Comparison of ENCODE assay signal across 20 mouse cellular contexts in genomic region chr7:129281966-129282365, GRCm38 (mm10). TPM values are rescaled to one million over a fixed set of nuclear protein-coding genes. Genes with fewer than 3 reads are reported as not detected.
"Had no signal": no experiment of that assay in that cellular context is flagged by ENCODE, and none has a peak within 500 bp of the region (broad histone marks: within the 10 kb centered on the region; RNA-seq: fewer than 3 reads in every experiment).

No protein-coding gene starts in this region.

- H3K9ac ChIP-seq: neural tube, embryonic 13.5 days; neural tube, embryonic 15.5 days; stomach, embryonic 15.5 days had no signal

- H3K4me1 ChIP-seq: neural tube, embryonic 13.5 days; neural tube, embryonic 15.5 days; stomach, embryonic 15.5 days had no signal

- DNase-seq: retina, postnatal 1 day; right cerebral cortex, adult 18-20 months; right cerebral cortex, postnatal 14 days; right cerebral cortex, postnatal 25 days; right cerebral cortex, postnatal 4 days; spleen, adult 18-20 months; thymus, adult 18-20 months; thymus, adult 2 months; thymus, postnatal 14 days; thymus, postnatal 25 days; thymus, postnatal 36 days; thymus, postnatal 4 days had no signal

- H3K27ac ChIP-seq: neural tube, embryonic 13.5 days; neural tube, embryonic 15.5 days; stomach, embryonic 15.5 days; stomach, postnatal 0 days had no signal

- H3K4me3 ChIP-seq: neural tube, embryonic 13.5 days; neural tube, embryonic 15.5 days; stomach, embryonic 15.5 days had no signal

- H3K4me2 ChIP-seq: neural tube, embryonic 13.5 days; neural tube, embryonic 15.5 days; stomach, embryonic 15.5 days had no signal

- H3K27me3 ChIP-seq: neural tube, embryonic 13.5 days; neural tube, embryonic 15.5 days; stomach, embryonic 15.5 days had no signal

- H3K9me3 ChIP-seq: neural tube, embryonic 13.5 days; neural tube, embryonic 15.5 days; stomach, embryonic 15.5 days had no signal

- H3K36me3 ChIP-seq: neural tube, embryonic 13.5 days; neural tube, embryonic 15.5 days; stomach, embryonic 15.5 days had no signal

RNA-seq across cellular contexts. Expression of gene Plpp4, which starts 25.1 kb away (rescaled TPM):
- total RNA-seq: neutrophil, adult 5-6 weeks had no signal
- polyA plus RNA-seq: small intestine, adult 2 months; spleen, adult 2 months; thymus, postnatal 0 days had no signal
